Mouse (Mus musculus) myocyte (in vitro differentiated cells): ENCODE measurements around the gene Pbrm1.

Source experiments
- CEBPB ChIP-seq: IDR thresholded peaks from 2 replicates; pipeline ENCODE4 v1.6.1; 2011; ENCODE audit warnings: mild to moderate bottlenecking, moderate library complexity; ENCODE audit not compliant: poor library complexity, insufficient read depth, severe bottlenecking
- POLR2A ChIP-seq: IDR thresholded peaks from one replicate; pipeline ENCODE4 v1.6.1; 2011; ENCODE audit warnings: low read depth, mild to moderate bottlenecking, control low read depth, moderate library complexity; ENCODE audit not compliant: insufficient read length
- SRF ChIP-seq: IDR thresholded peaks from one replicate; pipeline ENCODE4 v1.6.1; 2011; ENCODE audit warnings: low read depth; ENCODE audit not compliant: control insufficient read depth, insufficient read length

GRCm38 (mm10) chr14:31000356-31000755 is 18.6 kb upstream of the Pbrm1 start:
- no peak for TF ChIP-seq POLR2A
- TF ChIP-seq CEBPB: no peak
- TF ChIP-seq SRF: no peak
